Mouse (Mus musculus): Measurements from ENCODE around the gene Arid3a. TPM values are rescaled to one million over a fixed set of nuclear protein-coding genes. Genes with fewer than 3 reads are reported as not detected.

Arid3a gene
- polyA plus RNA-seq, 1 experiment from 2014 or later, result 9.0 TPM

DNA sequence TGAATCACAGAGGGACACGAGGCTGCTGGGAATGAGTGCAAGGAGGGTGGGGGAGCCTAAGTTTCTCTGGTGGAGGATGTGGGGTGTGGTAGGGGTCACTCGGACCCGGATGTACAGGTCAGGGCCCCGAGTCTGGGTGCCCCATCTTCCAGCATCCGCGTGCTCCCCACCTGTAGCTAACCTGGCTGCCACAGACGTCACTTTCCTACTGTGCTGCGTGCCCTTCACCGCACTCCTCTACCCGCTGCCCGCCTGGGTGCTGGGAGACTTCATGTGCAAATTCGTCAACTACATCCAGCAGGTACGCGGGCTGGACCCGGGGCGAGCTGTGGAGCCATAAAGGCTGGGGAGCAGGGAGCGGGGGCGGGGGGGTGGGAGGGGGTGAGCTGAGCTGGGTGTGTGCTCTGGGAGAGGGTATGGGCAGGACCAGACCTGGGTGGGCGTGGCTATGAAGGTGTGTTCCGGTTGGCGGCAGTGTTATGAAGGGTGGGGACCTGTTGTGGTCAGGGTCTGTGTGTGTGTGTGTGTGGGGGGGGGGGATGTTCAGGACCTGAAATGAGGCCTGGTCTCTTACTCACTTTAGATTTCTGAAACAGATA is 7.5 kb upstream of the Arid3a start:
- DNase-seq (ENCODE audit: low spot score) (no peak), ATAC-seq (ENCODE audit: low FRiP score) (no peak)
- Histone ChIP-seq H3K4me3 (ENCODE audit: low read depth, low read length) (no peak overlapping the region), H3K4me2 (replicated peaks; ENCODE audit: low read depth, low read length) (no peak overlapping the region), H3K27me3 (ENCODE audit: control insufficient read depth, insufficient read depth, low read length) (peaks cover 67% of the 10 kb centered on the region), H3K9ac (ENCODE audit: low read depth, low read length) (no peak overlapping the region), H3K4me1 (replicated peaks; ENCODE audit: control insufficient read depth, insufficient read depth, low read length) (peaks cover 26% of the 10 kb centered on the region), H3K27ac (ENCODE audit: low read depth, low read length) (no peak overlapping the region), H3K36me3 (ENCODE audit: control insufficient read depth, insufficient read depth, low read length) (no peaks in the 10 kb centered on the region), H3K9me3 (ENCODE audit: control insufficient read depth, low read length) (no peaks in the 10 kb centered on the region)
- WGBS, result 5% methylated on average over 21 of the region's 21 CpGs

GRCm38 (mm10) chr10:79920056-79920890 is 6.6 kb upstream of the Arid3a start:
- 16% methylated on average over 26 of the region's 26 CpGs for WGBS
- DNase-seq (ENCODE audit: low spot score), result peak; percentile 33
- peak; percentile 16; the same call in 1 of the 2 replicates for ATAC-seq (ENCODE audit: low FRiP score)
- Histone ChIP-seq H3K27me3 (ENCODE audit: control insufficient read depth, insufficient read depth, low read length) (peaks cover 67% of the 10 kb centered on the region), H3K27ac (ENCODE audit: low read depth, low read length) (no peak overlapping the region), H3K9me3 (ENCODE audit: control insufficient read depth, low read length) (no peaks in the 10 kb centered on the region), H3K36me3 (ENCODE audit: control insufficient read depth, insufficient read depth, low read length) (no peaks in the 10 kb centered on the region), H3K9ac (ENCODE audit: low read depth, low read length) (no peak overlapping the region), H3K4me3 (ENCODE audit: low read depth, low read length) (no peak overlapping the region), H3K4me1 (replicated peaks; ENCODE audit: control insufficient read depth, insufficient read depth, low read length) (peaks cover 22% of the 10 kb centered on the region), H3K4me2 (replicated peaks; ENCODE audit: low read depth, low read length) (0 out of 2 replicates have a peak overlapping the region, but pooled peaks have one; percentile 29)

GRCm38 (mm10) chr10:79920958-79921535 is 5.8 kb upstream of the Arid3a start, which contains the start of gene R3hdm4:
R3hdm4 (minus strand) TSS chr10:79921208.
- Histone ChIP-seq H3K27ac (ENCODE audit: low read depth, low read length) (no peak within 1 kb of the TSS), H3K4me3 (ENCODE audit: low read depth, low read length) (peak within 1 kb of the TSS; percentile 20), H3K4me2 (replicated peaks; ENCODE audit: low read depth, low read length) (peak within 1 kb of the TSS; percentile 29), H3K4me1 (replicated peaks; ENCODE audit: control insufficient read depth, insufficient read depth, low read length) (peaks cover 21% of the 10 kb centered on the region), H3K9ac (ENCODE audit: low read depth, low read length) (no peak within 1 kb of the TSS), H3K27me3 (ENCODE audit: control insufficient read depth, insufficient read depth, low read length) (peaks cover 69% of the 10 kb centered on the region), H3K36me3 (ENCODE audit: control insufficient read depth, insufficient read depth, low read length) (no peaks in the 10 kb centered on the region), H3K9me3 (ENCODE audit: control insufficient read depth, low read length) (no peaks in the 10 kb centered on the region)
- WGBS, result 4% methylated on average over 40 of the region's 41 CpGs
- DNase-seq (ENCODE audit: low spot score) (no peak), ATAC-seq (ENCODE audit: low FRiP score) (no peak)

DNA sequence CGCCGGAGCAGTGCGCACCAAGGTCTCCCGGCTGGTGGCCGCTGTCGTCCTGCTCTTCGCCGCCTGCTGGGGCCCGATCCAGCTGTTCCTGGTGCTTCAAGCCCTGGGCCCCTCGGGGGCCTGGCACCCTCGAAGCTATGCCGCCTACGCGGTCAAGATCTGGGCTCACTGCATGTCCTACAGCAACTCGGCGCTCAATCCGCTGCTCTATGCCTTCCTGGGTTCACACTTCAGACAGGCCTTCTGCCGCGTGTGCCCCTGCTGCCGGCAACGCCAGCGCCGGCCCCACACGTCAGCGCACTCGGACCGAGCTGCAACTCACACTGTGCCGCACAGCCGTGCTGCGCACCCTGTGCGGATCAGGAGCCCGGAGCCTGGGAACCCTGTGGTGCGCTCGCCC is 5.3 kb upstream of the Arid3a start:
- Histone ChIP-seq H3K36me3 (ENCODE audit: control insufficient read depth, insufficient read depth, low read length) (no peaks in the 10 kb centered on the region), H3K4me1 (replicated peaks; ENCODE audit: control insufficient read depth, insufficient read depth, low read length) (peaks cover 24% of the 10 kb centered on the region), H3K4me3 (ENCODE audit: low read depth, low read length) (peak overlapping the region; percentile 20), H3K9me3 (ENCODE audit: control insufficient read depth, low read length) (no peaks in the 10 kb centered on the region), H3K4me2 (replicated peaks; ENCODE audit: low read depth, low read length) (peak overlapping the region; percentile 29), H3K9ac (ENCODE audit: low read depth, low read length) (no peak overlapping the region), H3K27me3 (ENCODE audit: control insufficient read depth, insufficient read depth, low read length) (peaks cover 70% of the 10 kb centered on the region), H3K27ac (ENCODE audit: low read depth, low read length) (no peak overlapping the region)
- peak; percentile 50 for DNase-seq (ENCODE audit: low spot score)
- whole genome bisulfite sequencing, result 2% methylated on average over 34 of the region's 34 CpGs
- no peak for ATAC-seq (ENCODE audit: low FRiP score)

DNA sequence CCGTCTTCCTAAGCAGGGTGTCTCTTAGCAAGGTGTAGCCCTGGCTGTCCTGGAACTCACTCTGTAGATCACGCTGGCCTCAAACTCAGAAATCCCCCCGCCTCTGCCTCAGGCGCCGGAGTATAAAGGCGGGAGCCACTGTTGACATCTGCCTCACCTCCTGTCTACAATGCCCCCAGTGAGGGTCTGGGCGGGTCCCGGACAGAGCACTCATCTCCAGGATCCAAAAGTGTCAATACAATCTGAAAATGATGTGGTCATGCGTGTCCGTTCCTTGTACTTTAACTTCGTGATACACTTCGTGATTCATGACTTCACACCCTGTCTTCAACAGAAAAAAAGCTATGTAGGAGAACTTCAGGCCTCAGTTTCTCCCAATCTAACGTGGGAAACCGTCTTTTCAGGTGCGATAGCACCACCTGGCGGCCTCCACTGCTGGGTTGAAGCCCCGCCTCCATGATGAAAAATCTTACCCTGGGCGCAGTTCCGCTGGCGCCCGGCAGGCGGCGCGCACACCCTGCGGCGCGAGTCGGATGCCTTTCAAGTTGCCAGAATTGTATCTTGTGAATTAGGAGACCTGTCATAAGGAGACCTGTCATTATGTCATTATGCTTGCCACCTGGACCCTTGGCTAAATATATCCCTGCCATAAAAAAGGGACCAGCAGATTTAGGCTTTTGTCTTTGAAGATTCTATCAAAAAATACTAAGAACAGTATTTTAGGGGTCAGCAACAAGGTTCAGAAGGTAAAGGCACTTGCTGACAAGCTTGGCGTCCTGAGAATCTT is 1.7 kb upstream of the Arid3a start:
- 13% methylated on average over 29 of the region's 29 CpGs for WGBS
- Histone ChIP-seq H3K36me3 (ENCODE audit: control insufficient read depth, insufficient read depth, low read length) (no peaks in the 10 kb centered on the region), H3K27me3 (ENCODE audit: control insufficient read depth, insufficient read depth, low read length) (peaks cover 41% of the 10 kb centered on the region), H3K4me1 (replicated peaks; ENCODE audit: control insufficient read depth, insufficient read depth, low read length) (peaks cover 22% of the 10 kb centered on the region), H3K4me3 (ENCODE audit: low read depth, low read length) (no peak overlapping the region), H3K4me2 (replicated peaks; ENCODE audit: low read depth, low read length) (no peak overlapping the region), H3K9ac (ENCODE audit: low read depth, low read length) (no peak overlapping the region), H3K27ac (ENCODE audit: low read depth, low read length) (no peak overlapping the region), H3K9me3 (ENCODE audit: control insufficient read depth, low read length) (no peaks in the 10 kb centered on the region)
- peak; percentile 93 for DNase-seq (ENCODE audit: low spot score)
- no peak for ATAC-seq (ENCODE audit: low FRiP score)

- no peaks in the 10 kb centered on the region for H3K36me3 ChIP-seq (ENCODE audit: control insufficient read depth, insufficient read depth, low read length)
- DNase-seq (ENCODE audit: low spot score), result peak; percentile 24
- peak overlapping the region; percentile 55; the same call in 1 of the 2 replicates for H3K27ac ChIP-seq (ENCODE audit: low read depth, low read length)
- H3K4me3 ChIP-seq (ENCODE audit: low read depth, low read length), result peak overlapping the region; percentile 82
- peak overlapping the region; percentile 94 for H3K4me2 ChIP-seq (replicated peaks; ENCODE audit: low read depth, low read length)
- H3K4me1 ChIP-seq (replicated peaks; ENCODE audit: control insufficient read depth, insufficient read depth, low read length), result peaks cover 24% of the 10 kb centered on the region
- WGBS, result 13% methylated on average over 15 of the region's 15 CpGs
- peak overlapping the region; percentile 59 for H3K9ac ChIP-seq (ENCODE audit: low read depth, low read length)
- ATAC-seq (ENCODE audit: low FRiP score), result no peak; the same call in 1 of the 2 replicates
- no peaks in the 10 kb centered on the region for H3K9me3 ChIP-seq (ENCODE audit: control insufficient read depth, low read length)
- H3K27me3 ChIP-seq (ENCODE audit: control insufficient read depth, insufficient read depth, low read length), result peaks cover 34% of the 10 kb centered on the region
These were observed 905 bp upstream of the Arid3a start for GRCm38 (mm10) chr10:79925785-79926490.

GRCm38 (mm10) chr10:79927324-79928029 is 634 bp downstream of the Arid3a start:
- Histone ChIP-seq H3K4me1 (replicated peaks; ENCODE audit: control insufficient read depth, insufficient read depth, low read length) (peaks cover 22% of the 10 kb centered on the region), H3K36me3 (ENCODE audit: control insufficient read depth, insufficient read depth, low read length) (no peaks in the 10 kb centered on the region), H3K4me3 (ENCODE audit: low read depth, low read length) (peak overlapping the region; percentile 82), H3K4me2 (replicated peaks; ENCODE audit: low read depth, low read length) (peak overlapping the region; percentile 94), H3K9ac (ENCODE audit: low read depth, low read length) (peak overlapping the region; percentile 83), H3K9me3 (ENCODE audit: control insufficient read depth, low read length) (no peaks in the 10 kb centered on the region), H3K27ac (ENCODE audit: low read depth, low read length) (peak overlapping the region; percentile 89), H3K27me3 (ENCODE audit: control insufficient read depth, insufficient read depth, low read length) (peaks cover 18% of the 10 kb centered on the region)
- ATAC-seq (ENCODE audit: low FRiP score), result peak; percentile 63
- peak; percentile 77 for DNase-seq (ENCODE audit: low spot score)
- under 1% methylated on average over 54 of the region's 54 CpGs for WGBS

Data from hindbrain, embryonic 11.5 days (tissue).